Mouse (Mus musculus) liver, postnatal 0 days (tissue): ENCODE data around the gene Raver1. TPM values are rescaled to one million over a fixed set of nuclear protein-coding genes. Genes with fewer than 3 reads are reported as not detected.

Experiments used
- ATAC-seq: fragments of 200-750 bp; cut with Nextera tagmentation; 2 replicates; pipeline ENCODE4 v1.8.0; 2017; ENCODE audit warnings: mild to moderate bottlenecking, moderate library complexity
- DNase-seq: peaks from one replicate; pipeline ENCODE4 v3.0.0-alpha.2; 2016
- H3K27ac ChIP-seq: fragments of 300-500 bp; sonication (generic); 2 replicates; pipeline ENCODE4 v1.5.1; 2014; ENCODE audit warnings: antibody characterized with exemption, moderate library complexity, mild to moderate bottlenecking, low read depth
- H3K27me3 ChIP-seq: fragments of 300-500 bp; sonication (generic); 2 replicates; pipeline ENCODE4 v1.6.1; 2014; ENCODE audit warnings: low read length, control low read depth, mixed read lengths; ENCODE audit not compliant: insufficient read depth
- H3K36me3 ChIP-seq: fragments of 300-500 bp; sonication (generic); replicated peaks from 2 replicates; pipeline ENCODE4 v1.6.1; 2014; ENCODE audit warnings: mild to moderate bottlenecking, control low read depth, low read length, moderate library complexity, mixed read lengths; ENCODE audit not compliant: insufficient read depth
- H3K4me1 ChIP-seq: fragments of 300-500 bp; sonication (generic); 2 replicates; pipeline ENCODE4 v1.6.1; 2014; ENCODE audit warnings: antibody characterized with exemption, mild to moderate bottlenecking, control low read depth; ENCODE audit not compliant: insufficient read depth
- H3K4me2 ChIP-seq: fragments of 300-500 bp; sonication (generic); 2 replicates; pipeline ENCODE4 v1.6.1; 2014; ENCODE audit warnings: low read depth, mild to moderate bottlenecking, low read length, moderate library complexity, mixed read lengths
- H3K4me3 ChIP-seq: fragments of 300-500 bp; sonication (generic); 2 replicates; pipeline ENCODE4 v1.5.1; 2014; ENCODE audit warnings: low read depth, low read length
- H3K9ac ChIP-seq: fragments of 300-500 bp; sonication (generic); replicated peaks from 2 replicates; pipeline ENCODE4 v1.6.1; 2014; ENCODE audit warnings: mild to moderate bottlenecking, moderate library complexity
- H3K9me3 ChIP-seq: fragments of 300-500 bp; sonication (generic); 2 replicates; pipeline ENCODE4 v1.6.1; 2016; ENCODE audit warnings: mild to moderate bottlenecking, control low read depth, low read length, mixed read lengths
- CTCF ChIP-seq: sonication (generic); IDR thresholded peaks from 2 replicates; pipeline ENCODE4 v1.5.1; 2016; ENCODE audit warnings: antibody characterized with exemption, low read depth
- EP300 ChIP-seq: IDR thresholded peaks from 2 replicates; pipeline ENCODE4 v1.6.1; 2016; ENCODE audit warnings: antibody characterized with exemption, low read depth, mild to moderate bottlenecking
- WGBS: fragments of 180-500 bp; shearing (Covaris S2); extraction: QIAGEN DNeasy Blood & Tissue Kit; methylation state at CpG from one replicate; pipeline ENCODE4 v1.1.7; 2014; ENCODE audit not compliant: insufficient replicate concordance; 5-methylcytosine and 5-hydroxymethylcytosine counted together
- polyA plus RNA-seq: library from polyadenylated mRNA; unstranded; fragments of >200 nt; fragmentation: Nextera tagmentation; extraction: Ambion mirVana; gene quantifications from 2 replicates; pipeline ENCODE4 v1.2.1, GENCODE M21; 2015

Gene Raver1
- polyA plus RNA-seq, 1 experiment from 2014 or later, result 9.5 TPM

- ATAC-seq (no peak), DNase-seq (no peak)
- H3K9ac ChIP-seq, result peak overlapping the region; percentile 32; the same call in 1 of the 2 replicates
- no peaks in the 10 kb centered on the region for H3K27me3 ChIP-seq
- peaks cover 8% of the 10 kb centered on the region; the same call in 1 of the 2 replicates for H3K4me1 ChIP-seq
- no peaks in the 10 kb centered on the region for H3K9me3 ChIP-seq
- H3K36me3 ChIP-seq, result 0 out of 2 replicates have a peak, but pooled peaks cover 5% of the 10 kb centered on the region
- peak overlapping the region; percentile 39; the same call in 1 of the 2 replicates for H3K4me2 ChIP-seq
- TF ChIP-seq CTCF (no peak), EP300 (no peak)
- 23% methylated on average over 15 of the region's 15 CpGs for WGBS
- H3K27ac ChIP-seq, result no peak overlapping the region
- H3K4me3 ChIP-seq, result no peak overlapping the region
Observed at GRCm38 (mm10) chr9:21100447-21101161, 8.8 kb upstream of the Raver1 start.

- Histone ChIP-seq H3K4me3 (no peak overlapping the region), H3K9ac (no peak overlapping the region), H3K9me3 (no peaks in the 10 kb centered on the region), H3K27ac (no peak overlapping the region), H3K36me3 (no peaks in the 10 kb centered on the region), H3K4me2 (no peak overlapping the region), H3K27me3 (no peaks in the 10 kb centered on the region), H3K4me1 (peaks cover 6% of the 10 kb centered on the region; the same call in 1 of the 2 replicates)
- ATAC-seq (peak; percentile 66; the same call in 1 of the 2 replicates), DNase-seq (no peak)
- no peak for TF ChIP-seq EP300
- TF ChIP-seq CTCF, result no peak
- WGBS, result 55% methylated on average over 8 of the region's 8 CpGs
Observed at GRCm38 (mm10) chr9:21097793-21098192, 6.0 kb upstream of the Raver1 start.

- no peak overlapping the region for H3K9ac ChIP-seq
- H3K4me2 ChIP-seq, result no peak overlapping the region
- no peak overlapping the region for H3K4me3 ChIP-seq
- H3K36me3 ChIP-seq, result no peaks in the 10 kb centered on the region
- H3K27me3 ChIP-seq, result no peaks in the 10 kb centered on the region
- DNase-seq (no peak), ATAC-seq (no peak)
- 86% methylated on average over 4 of the region's 4 CpGs for WGBS
- no peak overlapping the region for H3K27ac ChIP-seq
- TF ChIP-seq EP300, result no peak
- no peak for TF ChIP-seq CTCF
- peaks cover 14% of the 10 kb centered on the region for H3K4me1 ChIP-seq
- H3K9me3 ChIP-seq, result no peaks in the 10 kb centered on the region
Observed at GRCm38 (mm10) chr9:21095958-21096357, 4.2 kb upstream of the Raver1 start.

GRCm38 (mm10) chr9:21093423-21093822 lies 1.6 kb upstream of the Raver1 start:
- Histone ChIP-seq H3K4me3 (no peak overlapping the region), H3K4me1 (peaks cover 16% of the 10 kb centered on the region), H3K36me3 (peaks cover 20% of the 10 kb centered on the region), H3K27me3 (no peaks in the 10 kb centered on the region), H3K9ac (no peak overlapping the region), H3K4me2 (no peak overlapping the region), H3K27ac (no peak overlapping the region), H3K9me3 (no peaks in the 10 kb centered on the region)
- TF ChIP-seq EP300, result no peak
- TF ChIP-seq CTCF, result no peak
- DNase-seq (no peak), ATAC-seq (no peak)
- 90% methylated on average over 9 of the region's 9 CpGs for WGBS

GRCm38 (mm10) chr9:21090972-21091706 lies 669 bp downstream of the Raver1 start:
- no peaks in the 10 kb centered on the region for H3K9me3 ChIP-seq
- H3K4me2 ChIP-seq, result peak overlapping the region; percentile 92
- H3K36me3 ChIP-seq, result peaks cover 39% of the 10 kb centered on the region
- 2% methylated on average over 24 of the region's 24 CpGs for WGBS
- 0 out of 2 replicates have a peak, but pooled peaks have one; percentile 10 for TF ChIP-seq EP300
- no peak for TF ChIP-seq CTCF
- H3K9ac ChIP-seq, result peak overlapping the region; percentile 80
- DNase-seq (peak; percentile 40), ATAC-seq (peak; percentile 8; the same call in 1 of the 2 replicates)
- H3K27ac ChIP-seq, result peak overlapping the region; percentile 91
- peak overlapping the region; percentile 75 for H3K4me3 ChIP-seq
- no peaks in the 10 kb centered on the region for H3K27me3 ChIP-seq
- H3K4me1 ChIP-seq, result peaks cover 16% of the 10 kb centered on the region

GRCm38 (mm10) chr9:21090537-21090936 lies 1.3 kb downstream of the Raver1 start:
- no peak for ATAC-seq
- TF ChIP-seq CTCF, result no peak
- no peak for TF ChIP-seq EP300
- H3K36me3 ChIP-seq, result peaks cover 45% of the 10 kb centered on the region
- no peak overlapping the region for H3K27ac ChIP-seq
- no peaks in the 10 kb centered on the region for H3K9me3 ChIP-seq
- H3K27me3 ChIP-seq, result no peaks in the 10 kb centered on the region
- WGBS, result 79% methylated on average over 1 of the region's 1 CpGs
- peak overlapping the region; percentile 80 for H3K9ac ChIP-seq
- H3K4me2 ChIP-seq, result peak overlapping the region; percentile 92
- peak overlapping the region; percentile 75 for H3K4me3 ChIP-seq
- H3K4me1 ChIP-seq, result peaks cover 16% of the 10 kb centered on the region
- DNase-seq, result no peak
